ENCODE assay signal across 7 mouse cellular contexts in the genomic region with DNA sequence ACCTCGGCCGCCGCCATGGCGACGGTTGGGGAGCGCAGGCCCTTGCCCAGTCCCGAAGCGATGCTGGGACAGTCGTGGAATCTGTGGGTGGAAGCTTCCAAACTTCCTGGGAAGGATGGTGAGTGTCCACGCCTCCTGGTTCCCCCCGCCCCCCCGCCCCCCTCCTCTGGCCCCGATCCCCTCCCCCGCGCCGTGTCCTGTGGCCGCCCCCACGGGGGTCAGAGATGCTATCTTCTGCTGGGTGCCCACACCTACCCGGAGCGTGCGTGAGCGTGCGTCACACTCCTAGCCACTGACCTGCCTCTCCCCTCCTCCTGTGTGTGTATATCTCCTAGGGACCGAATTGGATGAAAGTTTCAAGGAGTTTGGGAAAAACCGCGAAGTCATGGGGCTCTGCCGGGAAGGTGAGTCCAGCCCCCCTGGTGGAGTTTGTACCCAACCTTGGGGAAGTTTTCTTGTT. TPM values are rescaled to one million over a fixed set of nuclear protein-coding genes. Genes with fewer than 3 reads are reported as not detected.
DNase-seq lines count a peak whose midpoint lies in the region; ATAC-seq lines count a peak whose summit lies in the region.

No protein-coding gene starts in this region.

- H3K4me3 ChIP-seq in neural tube, embryonic 11.5 days (ENCODE audit: low read depth, low read length): peak overlapping the region; percentile 86
- H3K4me3 ChIP-seq in embryonic facial prominence, embryonic 13.5 days: peak overlapping the region; percentile 89

- peak overlapping the region; percentile 99 for H3K27ac ChIP-seq in neural tube, embryonic 11.5 days (ENCODE audit: low read depth, low read length)
- H3K27ac ChIP-seq in embryonic facial prominence, embryonic 13.5 days: peak overlapping the region; percentile 99

- ATAC-seq in neural tube, embryonic 11.5 days (ENCODE audit: insufficient read depth, low FRiP score, low TSS enrichment): peak; percentile 62
- ATAC-seq in embryonic facial prominence, embryonic 13.5 days (ENCODE audit: insufficient number of reproducible peaks, insufficient read depth, low FRiP score, low TSS enrichment, low read depth): peak; percentile 22
- peak; percentile 14 for ATAC-seq in inflammation-experienced regulatory T-cells, adult 6 months

- DNase-seq in neural tube, embryonic 11.5 days (ENCODE audit: low spot score): no peak
- DNase-seq in neural tube, embryonic 10.5 days (ENCODE audit: extremely low spot score, low spot score): no peak
- DNase-seq in T-cell, adult 2 months (ENCODE audit: low spot score): peak; percentile 32
- DNase-seq in lung, postnatal 25 days (ENCODE audit: low spot score): peak; percentile 33
- DNase-seq in spleen, postnatal 14 days (ENCODE audit: low spot score in 2 of 2): peak; percentile 8 to 13

- no peaks in the 10 kb centered on the region for H3K27me3 ChIP-seq in neural tube, embryonic 11.5 days (ENCODE audit: control insufficient read depth, insufficient read depth, low read length)
- H3K27me3 ChIP-seq in embryonic facial prominence, embryonic 13.5 days: no peaks in the 10 kb centered on the region

- peak overlapping the region; percentile 68 for H3K4me2 ChIP-seq in neural tube, embryonic 11.5 days (ENCODE audit: low read depth)
- H3K4me2 ChIP-seq in embryonic facial prominence, embryonic 13.5 days: peak overlapping the region; percentile 84

- WGBS in neural tube, embryonic 11.5 days: 1% methylated on average over 15 of the region's 27 CpGs
- under 1% methylated on average over 25 of the region's 27 CpGs for whole genome bisulfite sequencing in embryonic facial prominence, embryonic 13.5 days

- peaks cover 5% of the 10 kb centered on the region; the same call in 1 of the 2 replicates for H3K4me1 ChIP-seq in neural tube, embryonic 11.5 days (ENCODE audit: control insufficient read depth, insufficient read depth, low read length)
- peaks cover 24% of the 10 kb centered on the region for H3K4me1 ChIP-seq in embryonic facial prominence, embryonic 13.5 days

- no peaks in the 10 kb centered on the region for H3K9me3 ChIP-seq in neural tube, embryonic 11.5 days (ENCODE audit: control insufficient read depth, low read length)
- H3K9me3 ChIP-seq in embryonic facial prominence, embryonic 13.5 days: no peaks in the 10 kb centered on the region

- no peaks in the 10 kb centered on the region for H3K36me3 ChIP-seq in neural tube, embryonic 11.5 days (ENCODE audit: control insufficient read depth, insufficient read depth, low read length)
- H3K36me3 ChIP-seq in embryonic facial prominence, embryonic 13.5 days: peaks cover 6% of the 10 kb centered on the region

- H3K9ac ChIP-seq in neural tube, embryonic 11.5 days (ENCODE audit: low read length): peak overlapping the region; percentile 96
- H3K9ac ChIP-seq in embryonic facial prominence, embryonic 13.5 days: peak overlapping the region; percentile 99

RNA-seq across cellular contexts. Expression of gene Thoc7, which starts 51.6 kb away (rescaled TPM):
- polyA plus RNA-seq in neural tube, embryonic 11.5 days (2014; fragmentation: Nextera tagmentation; extraction: Ambion mirVana): 225 and 238 TPM in 2 replicates
- 200 and 231 TPM in 2 replicates for polyA plus RNA-seq in embryonic facial prominence, embryonic 13.5 days (2015; fragmentation: Nextera tagmentation; extraction: Ambion mirVana)
- polyA plus RNA-seq in inflammation-experienced regulatory T-cells, adult 6 months (2017; shearing (Covaris generic)): 100 to 1,000 TPM; 134 to 173 (median 140) TPM

RNA-seq across cellular contexts. Expression of gene Atxn7, which starts 52.0 kb away (rescaled TPM):
- polyA plus RNA-seq in neural tube, embryonic 11.5 days (2014; fragmentation: Nextera tagmentation; extraction: Ambion mirVana): 3.9 and 4.8 TPM in 2 replicates
- polyA plus RNA-seq in embryonic facial prominence, embryonic 13.5 days (2015; fragmentation: Nextera tagmentation; extraction: Ambion mirVana): 5.0 and 5.6 TPM in 2 replicates
- 10 to 100 TPM in 2 of 3 experiments, 1 to 10 TPM in 1; 8.8 to 16.5 (median 15.6) TPM for polyA plus RNA-seq in inflammation-experienced regulatory T-cells, adult 6 months (2017; shearing (Covaris generic))

Comparison
In these comparisons a context has a peak if more than half of its experiments do, and no peak if none do; other contexts are left out.
1. DNase-seq: peak in T-cell, adult 2 months (single experiment), lung, postnatal 25 days (single experiment) and spleen, postnatal 14 days (2 of 2); none in neural tube, embryonic 11.5 days (single experiment) and neural tube, embryonic 10.5 days (single experiment).
2. Peak in every context shown above with its lines, with median percentiles within 50 percentile points of each other: ATAC-seq.